Mouse (Mus musculus) gastrocnemius, postnatal 25 days (tissue): ENCODE measurements around the gene Pi4k2b. TPM values are rescaled to one million over a fixed set of nuclear protein-coding genes. Genes with fewer than 3 reads are reported as not detected.
A peak's percentile ranks its signal among the peaks of the same experiment; 100 is the strongest.
"Not testable (repeated sequence)": the region's sequence is repeated elsewhere in the genome, so short reads cannot be mapped to it uniquely, and the experiment has no call there.

ENCODE experiments used
- DNase-seq: peaks from one replicate; pipeline ENCODE4 v3.0.0; 2022
- total RNA-seq, 2 experiments: library from RNA; stranded (reverse); gene quantifications; 1 replicate in 1 of 2; 2 replicates in 1 of 2; pipeline ENCODE4 v1.2.3; 2021

Gene Pi4k2b
- total RNA-seq, 2 experiments from 2014 or later: 1.9 to 2.2 TPM

- not testable (repeated sequence) for DNase-seq
These were observed 35.3 kb downstream of the Pi4k2b start for GRCm38 (mm10) chr5:52776466-52777354.

DNA sequence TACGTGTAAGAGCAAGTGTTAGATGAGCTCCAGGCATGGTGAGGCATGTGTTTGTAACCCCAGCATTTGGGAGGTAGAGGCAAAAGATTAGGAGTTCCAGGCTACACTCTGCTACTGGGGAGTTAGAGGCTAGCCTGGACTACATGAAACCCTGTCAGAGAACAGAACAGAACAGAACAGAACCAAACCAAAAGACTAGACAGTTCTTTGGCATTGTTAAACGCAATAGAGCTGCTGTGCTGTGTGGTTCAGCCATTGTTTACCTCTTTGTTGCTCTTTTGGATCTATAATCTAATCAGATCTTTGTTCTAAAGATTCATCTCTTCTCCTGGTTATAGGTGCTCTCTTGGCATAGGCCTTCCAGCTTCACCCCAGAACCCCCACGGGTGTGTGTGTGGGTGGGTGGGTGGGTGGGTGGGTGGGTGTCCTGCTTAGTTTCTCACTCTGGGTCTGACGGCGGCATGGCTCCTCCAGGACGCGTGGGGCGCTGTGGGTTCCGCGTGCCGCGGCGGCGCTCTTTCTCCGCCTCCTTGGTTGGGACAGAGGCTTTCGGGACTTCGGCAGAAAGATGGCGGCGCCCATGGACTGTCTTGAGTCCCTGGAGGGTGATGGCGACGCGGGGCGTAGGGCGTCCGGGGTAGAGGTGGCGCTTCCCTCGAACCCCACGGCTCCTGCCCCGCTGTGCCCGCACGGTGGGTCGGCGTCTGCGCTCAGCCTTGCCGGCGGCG, 41.3 kb downstream of the Pi4k2b start:
- peak; percentile 74 for DNase-seq

DNA sequence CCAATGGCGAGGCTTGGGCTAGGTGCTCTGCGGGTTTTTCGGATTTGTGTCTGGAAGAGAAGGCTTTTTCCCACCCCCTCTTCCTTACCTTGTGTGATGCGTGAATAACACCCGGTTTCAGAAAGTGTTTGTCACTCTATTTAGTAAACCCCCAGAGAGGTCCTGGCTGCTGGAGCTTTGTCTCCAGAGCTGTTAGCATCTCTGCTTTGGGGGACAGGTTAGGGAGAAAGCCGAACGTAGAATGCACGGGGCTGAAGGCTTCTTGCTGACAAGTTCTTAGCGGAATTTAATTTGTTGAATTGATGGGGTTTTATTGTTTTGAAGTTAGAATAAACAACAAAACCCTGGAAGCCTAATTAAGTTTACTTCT, 41.9 kb downstream of the Pi4k2b start:
- no peak for DNase-seq

GRCm38 (mm10) chr5:52783957-52784356, 42.6 kb downstream of the Pi4k2b start:
- no peak for DNase-seq

- no peak for DNase-seq
These were observed 45.4 kb downstream of the Pi4k2b start for GRCm38 (mm10) chr5:52786556-52787322.

DNA sequence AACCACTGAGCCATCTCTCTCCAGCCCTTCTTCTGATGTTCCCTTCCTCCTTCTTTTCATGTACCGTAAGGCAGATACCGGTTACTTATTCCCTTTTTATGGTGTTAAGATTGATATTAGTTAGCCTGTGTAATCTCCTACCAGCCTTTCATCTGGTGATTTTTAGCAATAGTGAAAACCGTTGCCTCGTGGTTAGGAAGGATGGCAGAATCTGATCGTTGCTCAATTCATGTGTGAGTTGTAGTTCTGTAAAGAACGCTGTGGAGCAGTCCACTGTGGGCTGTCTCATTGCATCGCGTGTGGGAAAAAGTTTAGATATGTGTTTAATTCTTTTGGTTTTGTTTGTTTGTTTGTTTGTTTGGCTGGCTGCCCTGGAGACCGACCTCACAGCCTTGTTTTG, 51.9 kb downstream of the Pi4k2b start:
- no peak for DNase-seq

DNA sequence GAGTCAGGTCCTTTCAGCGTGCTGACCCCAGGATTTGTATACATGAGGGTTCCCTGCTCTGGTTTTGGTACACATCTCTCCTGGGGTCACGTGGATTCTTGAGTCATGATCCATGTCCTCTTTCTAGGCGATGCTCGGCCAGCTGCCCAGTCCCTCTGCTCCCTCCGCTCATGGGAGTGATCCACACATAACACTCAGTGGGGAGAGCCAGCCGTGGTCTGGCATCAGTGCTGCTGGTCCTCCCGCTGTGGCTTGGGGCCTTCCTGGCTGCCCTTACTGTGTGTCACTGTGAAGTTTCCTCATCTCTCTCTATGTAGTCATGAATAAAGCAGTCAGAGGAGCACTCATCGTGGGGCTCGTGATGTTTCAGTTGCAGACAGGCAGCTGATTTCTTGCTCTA, 52.7 kb downstream of the Pi4k2b start:
- DNase-seq: no peak

GRCm38 (mm10) chr5:52799274-52799985, 58.1 kb downstream of the Pi4k2b start:
- DNase-seq: no peak

GRCm38 (mm10) chr5:52805801-52806200, 64.4 kb downstream of the Pi4k2b start:
- DNase-seq: no peak

DNA sequence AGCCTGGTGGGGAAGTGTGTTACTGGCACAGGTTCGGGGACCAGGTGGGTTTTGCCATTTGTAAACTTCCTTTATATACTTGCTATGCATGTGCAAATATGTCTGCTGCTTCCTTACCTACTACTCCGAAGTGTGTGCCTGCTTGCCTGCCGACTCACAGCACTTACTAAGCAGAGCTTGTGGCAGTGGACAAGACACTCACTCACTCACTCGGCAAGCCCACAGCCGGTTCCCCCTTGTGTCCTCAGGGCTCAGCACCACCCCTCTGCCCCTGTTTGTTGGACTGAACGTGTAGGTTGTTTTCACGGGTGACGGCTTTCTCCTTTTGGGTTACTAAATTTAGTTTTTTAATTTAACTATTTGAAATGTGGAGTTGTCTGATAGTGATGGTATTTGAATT, 65.0 kb downstream of the Pi4k2b start:
- DNase-seq: no peak

DNA sequence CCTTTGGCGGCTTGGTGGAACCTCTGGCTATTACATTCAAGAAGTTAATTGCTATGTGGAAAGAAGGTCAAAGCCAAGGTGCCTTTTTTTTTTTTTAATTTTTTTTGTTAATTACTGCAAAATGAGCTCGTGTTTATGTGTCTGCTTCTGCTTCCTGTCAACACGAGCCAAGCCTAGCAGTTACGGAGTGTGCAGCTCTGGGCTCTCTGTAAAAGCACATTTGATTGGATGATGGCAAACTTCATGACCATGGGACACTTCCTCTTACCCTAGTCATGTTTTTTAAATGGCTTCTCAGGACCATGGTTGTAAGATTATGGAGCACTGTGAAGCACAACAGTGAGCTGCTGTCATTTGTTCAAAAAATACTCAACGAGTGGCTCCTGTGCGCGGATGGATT, 65.7 kb downstream of the Pi4k2b start:
- DNase-seq: no peak

DNA sequence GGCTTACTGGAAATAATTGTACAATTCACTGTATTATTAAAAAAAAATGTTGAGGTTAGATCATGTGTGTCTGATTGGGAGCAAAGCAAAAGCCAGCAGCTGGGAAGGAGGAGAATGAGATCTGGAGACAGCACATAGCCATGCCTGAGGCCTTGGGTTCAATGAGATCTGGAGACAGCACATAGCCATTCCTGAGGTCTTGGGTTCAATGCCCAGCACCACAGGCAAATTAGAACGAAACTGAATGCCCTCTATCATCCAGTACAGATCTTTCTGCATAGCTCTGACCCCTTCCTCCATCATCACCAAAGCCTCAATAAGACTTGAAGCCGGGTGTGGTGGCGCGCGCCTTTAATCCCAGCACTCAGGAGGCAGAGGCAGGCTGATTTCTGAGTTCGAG, 69.1 kb downstream of the Pi4k2b start:
- DNase-seq: no peak

- DNase-seq: no peak
These were observed 69.7 kb downstream of the Pi4k2b start for GRCm38 (mm10) chr5:52811056-52811455.

DNA sequence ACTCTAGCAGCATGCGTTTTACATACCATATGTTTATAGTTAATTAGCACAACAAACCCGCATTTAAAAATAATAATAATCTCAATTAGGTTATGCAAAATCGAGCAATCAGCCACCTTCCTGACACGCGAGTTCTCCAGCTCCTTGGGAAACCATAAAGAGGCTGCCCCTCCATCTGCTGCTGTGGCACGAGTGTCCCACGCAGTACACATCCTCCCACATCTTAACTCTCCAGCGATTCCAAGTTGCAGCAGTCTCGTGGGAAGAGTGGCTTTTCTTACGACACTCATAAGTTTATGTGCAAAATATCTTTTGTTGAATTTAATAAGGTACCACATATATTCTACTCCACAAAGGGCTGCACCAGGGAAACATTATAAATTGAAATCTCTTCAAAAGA, 71.1 kb downstream of the Pi4k2b start:
- DNase-seq: no peak

DNA sequence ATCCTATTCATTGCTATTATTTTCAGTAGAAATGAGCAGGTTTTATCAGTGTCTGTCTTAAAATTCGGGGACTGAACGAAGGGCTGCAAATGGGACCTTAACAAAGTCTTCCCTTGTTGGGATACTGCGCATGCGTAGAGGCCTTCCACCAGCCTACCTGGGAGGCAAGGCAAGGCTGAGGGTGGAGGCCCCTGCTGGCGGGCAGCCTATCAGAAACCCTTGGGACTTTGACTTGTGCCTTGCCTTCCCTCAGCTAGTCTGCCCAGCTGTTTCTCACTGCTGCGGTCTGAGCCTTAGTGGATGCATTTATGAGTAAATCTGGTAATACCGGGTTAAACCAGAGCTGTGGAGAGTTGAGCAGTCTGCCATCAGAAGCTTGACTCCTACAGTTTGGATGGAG, 71.9 kb downstream of the Pi4k2b start:
- DNase-seq: no peak

DNA sequence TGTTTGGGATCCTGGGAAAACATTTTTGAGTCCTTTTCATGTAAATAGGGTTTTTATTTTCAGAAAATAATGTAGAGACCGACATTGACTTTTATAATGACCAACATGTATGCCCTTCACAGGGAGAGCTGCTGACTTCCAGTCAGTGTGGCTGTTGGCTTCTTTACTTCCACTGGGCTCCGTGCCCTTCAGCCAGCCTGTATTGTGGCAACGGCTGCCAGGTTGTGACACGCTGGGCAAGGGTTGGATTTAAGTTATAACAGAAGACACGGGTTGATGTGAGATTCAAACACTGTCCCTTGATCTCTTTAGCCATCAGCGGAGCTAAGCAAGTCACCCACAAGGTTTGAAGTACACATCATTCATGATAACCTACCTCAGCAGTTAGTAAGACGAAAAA, 77.3 kb downstream of the Pi4k2b start:
- no peak for DNase-seq

Other genes with a start within 250 kb of the Pi4k2b start
- gene Lgi2, start 175.1 kb upstream of the Pi4k2b start, total RNA-seq: 1 to 10 TPM; 1.4 TPM
- gene Sepsecs, start 71.9 kb upstream of the Pi4k2b start, total RNA-seq: 1 to 10 TPM; 4.7 to 5.0 TPM
- gene Zcchc4, start 33.8 kb downstream of the Pi4k2b start, total RNA-seq: 1 to 10 TPM; 3.6 to 5.5 TPM
- gene Anapc4, start 92.4 kb downstream of the Pi4k2b start, total RNA-seq: 10 to 100 TPM; 28.6 to 30.3 TPM